Mouse (Mus musculus) kidney, postnatal 25 days (tissue): Measurements from ENCODE around the gene Olfr1208.

Experiments
- DNase-seq, 2 experiments: peaks; one replicate each; pipeline ENCODE4 v3.0.0; 2021; ENCODE audit warnings: mixed read lengths in 2 of 2

Olfr1208 gene

DNA sequence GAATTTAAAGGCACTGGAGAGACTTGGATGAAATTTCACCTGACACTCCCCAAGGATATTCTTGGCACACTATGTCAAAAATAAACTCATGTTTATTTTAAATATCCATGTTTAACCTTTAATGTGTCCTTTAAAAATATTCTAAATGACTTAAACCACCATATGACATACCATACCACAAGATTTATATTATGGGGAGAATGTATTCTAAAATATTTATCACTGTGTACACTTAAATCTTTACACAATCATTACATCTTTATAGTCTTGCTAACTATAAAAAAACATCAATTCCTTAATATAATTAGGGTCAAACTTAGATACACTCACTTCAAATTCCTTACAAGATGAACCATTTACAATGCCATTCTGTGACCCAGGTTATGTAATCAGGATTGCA is at the start of gene Olfr1208:
Gene Olfr1208, minus strand, starts transcription at position 101 of the 400 bp plus-strand sequence.
- DNase-seq, result no peak

DNA sequence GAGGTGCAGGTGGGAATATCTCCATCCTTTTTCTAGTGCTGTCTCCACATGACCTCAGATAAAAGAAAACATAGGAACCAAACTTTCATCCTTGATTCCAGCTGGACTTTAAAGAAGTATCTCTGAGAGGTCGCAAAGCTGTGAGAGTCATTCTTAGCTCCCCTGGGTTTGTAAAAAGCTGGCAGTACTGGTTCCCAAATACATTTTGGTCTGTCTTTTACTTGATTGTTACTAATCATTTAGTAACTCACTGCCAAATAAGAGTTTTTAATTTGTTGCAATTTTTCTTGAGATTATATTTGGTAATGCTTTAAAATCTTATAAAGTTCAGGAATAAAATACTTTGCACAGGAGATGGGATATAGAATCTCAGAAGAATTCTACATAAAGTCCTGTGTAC is 35.9 kb upstream of the Olfr1208 start, which contains the start of gene Olfr1211:
Gene Olfr1211, minus strand, starts transcription at position 101 of the 400 bp plus-strand sequence.
- DNase-seq, result no peak

DNA sequence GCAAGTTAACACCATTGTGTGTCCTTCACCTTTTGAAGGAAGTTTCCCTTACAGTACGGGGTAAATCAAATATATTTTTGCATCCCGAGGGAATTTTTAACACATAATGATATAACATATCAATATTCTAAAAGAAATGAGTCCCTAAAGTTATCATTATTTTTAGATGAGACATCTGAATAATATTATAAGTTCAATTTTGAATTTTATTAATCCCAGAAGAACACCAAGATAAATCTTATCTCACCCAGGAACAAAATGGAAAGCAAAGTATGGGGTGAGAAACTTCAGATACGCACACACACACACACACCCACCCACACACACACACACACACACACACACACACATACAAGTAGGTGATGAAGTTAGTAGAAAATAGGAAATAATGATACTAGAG is 12.9 kb upstream of the Olfr1208 start, which contains the start of gene Olfr1209:
Gene Olfr1209, minus strand, starts transcription at position 101 of the 400 bp plus-strand sequence.
- no peak for DNase-seq

DNA sequence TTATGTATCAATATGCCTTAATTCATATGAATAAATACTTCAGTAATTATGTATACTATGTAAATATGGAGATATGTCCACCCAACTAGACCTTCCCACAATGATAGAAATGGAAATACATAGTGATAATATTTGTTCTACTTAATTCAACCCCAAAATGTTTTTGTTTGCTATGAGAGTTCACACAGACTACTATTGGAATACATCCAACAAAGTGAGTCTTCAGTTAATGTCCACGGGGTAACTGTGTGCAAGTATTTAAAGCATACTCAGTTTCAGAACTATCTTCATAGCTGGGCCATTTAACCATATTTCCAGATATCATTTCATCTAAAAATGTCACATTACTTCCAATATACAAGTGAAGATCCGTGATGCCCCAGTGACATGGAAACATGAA is 39.2 kb downstream of the Olfr1208 start, which contains the start of gene Olfr1206:
Gene Olfr1206, plus strand, starts transcription at position 301 of the 400 bp plus-strand sequence.
- DNase-seq, result no peak

DNA sequence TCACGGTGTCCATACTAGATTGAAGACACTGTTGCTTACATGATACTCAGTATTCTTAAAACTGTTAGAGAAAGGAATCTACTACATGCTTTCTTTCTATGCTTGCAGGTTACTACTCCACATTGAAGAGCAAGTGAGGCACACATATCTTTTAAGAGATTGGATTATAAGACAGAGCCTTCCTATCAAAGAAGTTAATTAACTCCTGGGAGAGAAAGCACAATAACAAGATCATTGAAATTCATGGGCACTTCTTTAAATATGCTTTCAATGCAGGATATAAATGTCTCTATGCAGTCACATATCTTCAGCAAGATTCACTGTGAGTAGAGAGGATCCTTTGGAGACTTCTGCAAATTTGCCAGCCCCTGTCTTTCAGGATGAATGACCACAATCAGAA is 53.1 kb downstream of the Olfr1208 start, which contains the start of gene Olfr1204:
Gene Olfr1204, plus strand, starts transcription at position 301 of the 400 bp plus-strand sequence.
- DNase-seq, result no peak
